Mouse (Mus musculus): ENCODE measurements around the gene Lgr5. TPM values are rescaled to one million over a fixed set of nuclear protein-coding genes. Genes with fewer than 3 reads are reported as not detected.

Gene Lgr5
- polyA plus RNA-seq, 1 experiment from 2014 or later = 0.35 TPM

GRCm38 (mm10) chr10:115585491-115586245, 1.9 kb downstream of the Lgr5 start:
- Histone ChIP-seq H3K4me3 (ENCODE audit: low read depth, low read length) (peak overlapping the region; percentile 11; the same call in 1 of the 2 replicates), H3K27ac (ENCODE audit: low read length) (no peak overlapping the region), H3K9me3 (ENCODE audit: low read length) (no peaks in the 10 kb centered on the region), H3K4me1 (ENCODE audit: insufficient read depth, low read depth, low read length) (peaks cover 7% of the 10 kb centered on the region), H3K4me2 (replicated peaks; ENCODE audit: low read depth, low read length) (peak overlapping the region; percentile 62), H3K36me3 (ENCODE audit: insufficient read depth, low read length) (no peaks in the 10 kb centered on the region), H3K27me3 (replicated peaks; ENCODE audit: insufficient read depth, low read length) (peaks cover 28% of the 10 kb centered on the region), H3K9ac (replicated peaks; ENCODE audit: low read depth) (no peak overlapping the region; the same call in 1 of the 2 replicates)
- WGBS = 1% methylated on average over 21 of the region's 21 CpGs
- no peak for TF ChIP-seq EP300 (IDR thresholded peaks at IDR 0.05)
- DNase-seq (ENCODE audit: low spot score) (no peak), ATAC-seq (no peak)

GRCm38 (mm10) chr10:115584656-115585055, 2.9 kb downstream of the Lgr5 start:
- ATAC-seq (no peak), DNase-seq (ENCODE audit: low spot score) (no peak)
- Histone ChIP-seq H3K27ac (ENCODE audit: low read length) (no peak overlapping the region), H3K4me3 (ENCODE audit: low read depth, low read length) (no peak overlapping the region), H3K27me3 (replicated peaks; ENCODE audit: insufficient read depth, low read length) (peaks cover 28% of the 10 kb centered on the region), H3K9ac (replicated peaks; ENCODE audit: low read depth) (no peak overlapping the region), H3K4me1 (ENCODE audit: insufficient read depth, low read depth, low read length) (peaks cover 7% of the 10 kb centered on the region), H3K4me2 (replicated peaks; ENCODE audit: low read depth, low read length) (no peak overlapping the region), H3K9me3 (ENCODE audit: low read length) (no peaks in the 10 kb centered on the region), H3K36me3 (ENCODE audit: insufficient read depth, low read length) (no peaks in the 10 kb centered on the region)
- TF ChIP-seq EP300 (IDR thresholded peaks at IDR 0.05) = no peak
- no peak for TF ChIP-seq CTCF (IDR thresholded peaks at IDR 0.05)
- WGBS = 29% methylated on average over 13 of the region's 14 CpGs

DNA sequence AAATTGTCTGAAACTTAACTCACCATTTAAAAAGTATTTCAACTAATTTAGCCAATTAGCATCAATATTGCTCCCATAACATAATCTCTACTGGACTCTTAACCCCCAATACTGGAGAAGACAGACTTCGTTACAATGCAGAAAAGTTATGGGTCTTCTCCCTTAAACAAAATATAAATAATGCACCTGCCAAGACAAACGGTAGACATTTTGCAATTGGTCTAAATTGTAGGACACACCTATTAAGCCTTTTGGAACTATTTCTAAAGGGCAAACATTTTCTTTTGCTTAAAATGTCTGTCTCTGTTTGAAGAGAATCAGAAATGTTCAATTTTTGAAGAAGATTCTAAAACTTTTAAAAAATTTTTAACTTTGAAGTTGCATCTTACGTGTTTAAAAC, 4.5 kb downstream of the Lgr5 start:
- peaks cover 19% of the 10 kb centered on the region for H3K27me3 ChIP-seq (replicated peaks; ENCODE audit: insufficient read depth, low read length)
- peaks cover 7% of the 10 kb centered on the region for H3K4me1 ChIP-seq (ENCODE audit: insufficient read depth, low read depth, low read length)
- DNase-seq (ENCODE audit: low spot score) (no peak), ATAC-seq (no peak)
- no peak overlapping the region for H3K27ac ChIP-seq (ENCODE audit: low read length)
- H3K36me3 ChIP-seq (ENCODE audit: insufficient read depth, low read length) = no peaks in the 10 kb centered on the region
- TF ChIP-seq CTCF (IDR thresholded peaks at IDR 0.05) = no peak
- H3K4me2 ChIP-seq (replicated peaks; ENCODE audit: low read depth, low read length) = no peak overlapping the region
- no peak overlapping the region for H3K9ac ChIP-seq (replicated peaks; ENCODE audit: low read depth)
- 80% methylated on average over 3 of the region's 3 CpGs for WGBS
- no peak overlapping the region for H3K4me3 ChIP-seq (ENCODE audit: low read depth, low read length)
- no peaks in the 10 kb centered on the region for H3K9me3 ChIP-seq (ENCODE audit: low read length)

DNA sequence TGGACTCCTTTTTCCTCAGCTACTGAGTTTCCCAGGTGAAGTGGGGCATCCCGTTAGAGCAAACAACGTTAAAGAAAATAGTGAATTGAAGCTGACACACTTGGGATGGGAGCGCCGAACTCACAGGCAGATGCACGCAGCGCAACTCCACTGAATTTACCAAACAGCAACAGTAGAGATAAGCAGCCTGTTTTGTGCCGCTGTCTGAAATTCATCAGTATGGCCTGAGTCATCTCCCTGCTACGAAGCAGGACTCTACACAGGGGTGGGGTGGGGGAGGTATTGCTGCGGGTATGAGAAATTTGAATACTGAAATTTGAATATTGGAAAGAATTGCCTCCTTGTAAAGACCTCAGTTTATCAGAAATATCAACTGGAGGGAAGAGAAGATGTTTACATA, 5.6 kb downstream of the Lgr5 start:
- WGBS = 74% methylated on average over 9 of the region's 9 CpGs
- Histone ChIP-seq H3K4me2 (replicated peaks; ENCODE audit: low read depth, low read length) (no peak overlapping the region), H3K36me3 (ENCODE audit: insufficient read depth, low read length) (no peaks in the 10 kb centered on the region), H3K4me3 (ENCODE audit: low read depth, low read length) (no peak overlapping the region), H3K9me3 (ENCODE audit: low read length) (no peaks in the 10 kb centered on the region), H3K27me3 (replicated peaks; ENCODE audit: insufficient read depth, low read length) (peaks cover 9% of the 10 kb centered on the region), H3K9ac (replicated peaks; ENCODE audit: low read depth) (no peak overlapping the region), H3K4me1 (ENCODE audit: insufficient read depth, low read depth, low read length) (peaks cover 7% of the 10 kb centered on the region), H3K27ac (ENCODE audit: low read length) (no peak overlapping the region)
- ATAC-seq (no peak), DNase-seq (ENCODE audit: low spot score) (no peak)
- no peak for TF ChIP-seq EP300 (IDR thresholded peaks at IDR 0.05)
- no peak for TF ChIP-seq CTCF (IDR thresholded peaks at IDR 0.05)

- no peak overlapping the region for H3K9ac ChIP-seq (replicated peaks; ENCODE audit: low read depth)
- H3K27me3 ChIP-seq (replicated peaks; ENCODE audit: insufficient read depth, low read length) = no peaks in the 10 kb centered on the region; the same call in 1 of the 2 replicates
- no peak overlapping the region for H3K27ac ChIP-seq (ENCODE audit: low read length)
- TF ChIP-seq CTCF (IDR thresholded peaks at IDR 0.05) (no peak), EP300 (IDR thresholded peaks at IDR 0.05) (no peak)
- no peaks in the 10 kb centered on the region for H3K36me3 ChIP-seq (ENCODE audit: insufficient read depth, low read length)
- H3K4me2 ChIP-seq (replicated peaks; ENCODE audit: low read depth, low read length) = no peak overlapping the region
- no peak overlapping the region for H3K4me3 ChIP-seq (ENCODE audit: low read depth, low read length)
- WGBS = 16% methylated on average over 7 of the region's 7 CpGs
- peak; percentile 44 for DNase-seq (ENCODE audit: low spot score)
- ATAC-seq = peak; percentile 46; the same call in 1 of the 2 replicates
- H3K9me3 ChIP-seq (ENCODE audit: low read length) = no peaks in the 10 kb centered on the region
- no peaks in the 10 kb centered on the region; the same call in 1 of the 2 replicates for H3K4me1 ChIP-seq (ENCODE audit: insufficient read depth, low read depth, low read length)
Observed at GRCm38 (mm10) chr10:115579494-115579893, 8.1 kb downstream of the Lgr5 start.

DNA sequence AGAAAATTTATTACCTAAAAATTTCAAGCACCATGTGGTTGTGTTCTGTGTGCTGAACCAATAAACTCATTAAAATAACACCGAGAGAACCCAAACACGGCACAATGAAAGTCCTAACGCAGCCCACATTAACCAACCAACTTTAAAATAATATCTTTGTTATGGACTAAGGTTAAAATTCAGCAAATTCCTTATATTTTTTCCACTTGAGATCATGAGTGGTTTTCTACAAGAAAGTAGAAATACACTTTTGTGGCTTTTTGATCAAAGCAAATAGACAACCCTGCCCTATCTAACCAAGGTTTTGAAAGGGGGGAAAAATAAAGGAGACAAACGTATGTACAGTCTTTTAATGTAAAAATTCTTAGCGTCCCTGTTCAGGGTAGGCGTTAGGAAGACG, 8.5 kb downstream of the Lgr5 start:
- WGBS = 48% methylated on average over 7 of the region's 7 CpGs
- Histone ChIP-seq H3K9me3 (ENCODE audit: low read length) (no peaks in the 10 kb centered on the region), H3K9ac (replicated peaks; ENCODE audit: low read depth) (no peak overlapping the region), H3K27me3 (replicated peaks; ENCODE audit: insufficient read depth, low read length) (no peaks in the 10 kb centered on the region; the same call in 1 of the 2 replicates), H3K36me3 (ENCODE audit: insufficient read depth, low read length) (no peaks in the 10 kb centered on the region), H3K4me1 (ENCODE audit: insufficient read depth, low read depth, low read length) (no peaks in the 10 kb centered on the region; the same call in 1 of the 2 replicates), H3K4me3 (ENCODE audit: low read depth, low read length) (no peak overlapping the region), H3K27ac (ENCODE audit: low read length) (no peak overlapping the region), H3K4me2 (replicated peaks; ENCODE audit: low read depth, low read length) (no peak overlapping the region)
- ATAC-seq (no peak), DNase-seq (ENCODE audit: low spot score) (no peak)
- no peak for TF ChIP-seq CTCF (IDR thresholded peaks at IDR 0.05)
- no peak for TF ChIP-seq EP300 (IDR thresholded peaks at IDR 0.05)
